Mouse (Mus musculus) MEL (cell line): Measurements from ENCODE around the gene Fbxl8. TPM values are rescaled to one million over a fixed set of nuclear protein-coding genes. Genes with fewer than 3 reads are reported as not detected.
A peak's percentile ranks its signal among the peaks of the same experiment; 100 is the strongest.

Source experiments
- DNase-seq: peaks from one replicate; pipeline ENCODE4 v3.0.0; 2011; ENCODE audit warnings: low read depth, low spot score
- H3K27ac ChIP-seq: 2 replicates; pipeline ENCODE4 v1.5.1; 2012; ENCODE audit warnings: low read depth, mild to moderate bottlenecking, control low read depth, low read length, moderate library complexity; ENCODE audit not compliant: control insufficient read depth
- H3K27me3 ChIP-seq, 2 experiments: fragments of 150-350 bp in 1 of 2; sonication (generic) in 1 of 2; 2 replicates each; pipeline ENCODE4 v1.6.1; 2012; ENCODE audit warnings: low read length in 2 of 2, mild to moderate bottlenecking in 2 of 2, improper control_type of control experiment in 1 of 2, moderate library complexity in 1 of 2; ENCODE audit not compliant: insufficient read depth in 2 of 2, control insufficient read depth in 1 of 2
- H3K36me3 ChIP-seq, 2 experiments: 2 replicates each; pipeline ENCODE4 v1.6.1; 2012 to 2014; ENCODE audit warnings: low read length in 2 of 2, improper control_type of control experiment in 1 of 2, inconsistent platforms in 1 of 2, mild to moderate bottlenecking in 1 of 2; ENCODE audit not compliant: insufficient read depth in 2 of 2, control insufficient read depth in 1 of 2
- H3K4me1 ChIP-seq, 2 experiments: fragments of 150-350 bp in 1 of 2; sonication (generic) in 1 of 2; 2 replicates each; pipeline ENCODE4 v1.6.1; 2012; ENCODE audit warnings: low read length in 2 of 2, improper control_type of control experiment in 1 of 2, mild to moderate bottlenecking in 1 of 2; ENCODE audit not compliant: insufficient read depth in 2 of 2, control insufficient read depth in 1 of 2
- H3K4me3 ChIP-seq, 2 experiments: fragments of 150-350 bp in 1 of 2; sonication (generic) in 1 of 2; 2 replicates each; pipeline ENCODE4 v1.5.1; 2012; ENCODE audit warnings: low read depth in 2 of 2, low read length in 2 of 2, mild to moderate bottlenecking in 2 of 2, moderate library complexity in 2 of 2, control low read depth in 1 of 2, improper control_type of control experiment in 1 of 2; ENCODE audit not compliant: control insufficient read depth in 1 of 2, insufficient read depth in 1 of 2
- H3K79me2 ChIP-seq: 2 replicates; pipeline ENCODE4 v1.6.1; 2012; ENCODE audit warnings: mild to moderate bottlenecking, low read length, moderate library complexity; ENCODE audit not compliant: control insufficient read depth, poor library complexity, insufficient read depth
- H3K9ac ChIP-seq: 2 replicates; pipeline ENCODE4 v1.6.1; 2012; ENCODE audit warnings: low read depth, mild to moderate bottlenecking, control low read depth, low read length, moderate library complexity; ENCODE audit not compliant: control insufficient read depth, poor library complexity, severe bottlenecking
- H3K9me3 ChIP-seq: fragments of 150-350 bp; sonication (generic); replicated peaks from 2 replicates; pipeline ENCODE4 v1.6.1; 2012; ENCODE audit warnings: mild to moderate bottlenecking, low read length, improper control_type of control experiment, moderate library complexity; ENCODE audit not compliant: insufficient read depth
- CHD1 ChIP-seq: IDR thresholded peaks from 2 replicates; pipeline ENCODE4 v1.6.1; 2012; ENCODE audit warnings: low read depth, mild to moderate bottlenecking, inconsistent platforms, low read length, improper control_type of control experiment
- EP300 ChIP-seq, 2 experiments: IDR thresholded peaks; 2 replicates each; pipeline ENCODE4 v1.6.1; 2011; ENCODE audit warnings: improper control_type of control experiment in 2 of 2, low read length in 2 of 2, low read depth in 1 of 2, mild to moderate bottlenecking in 1 of 2
- ETS1 ChIP-seq: IDR thresholded peaks from 2 replicates; pipeline ENCODE4 v1.6.1; 2012; ENCODE audit warnings: low read depth, mild to moderate bottlenecking, inconsistent platforms, low read length, improper control_type of control experiment, moderate library complexity
- GABPA ChIP-seq: IDR thresholded peaks from 2 replicates; pipeline ENCODE4 v1.6.1; 2012; ENCODE audit warnings: low read depth, mild to moderate bottlenecking, inconsistent platforms, low read length, improper control_type of control experiment, moderate library complexity
- GATA1 ChIP-seq: IDR thresholded peaks from 2 replicates; pipeline ENCODE4 v1.6.1; 2011; ENCODE audit warnings: low read depth, low read length, improper control_type of control experiment
- HCFC1 ChIP-seq: IDR thresholded peaks from 2 replicates; pipeline ENCODE4 v1.6.1; 2012; ENCODE audit warnings: low read depth, mild to moderate bottlenecking, inconsistent platforms, low read length, improper control_type of control experiment, moderate library complexity
- MAX ChIP-seq: IDR thresholded peaks from 2 replicates; pipeline ENCODE4 v1.6.1; 2011; ENCODE audit warnings: low read length, improper control_type of control experiment
- MAZ ChIP-seq: IDR thresholded peaks from 2 replicates; pipeline ENCODE4 v1.6.1; 2012; ENCODE audit warnings: low read depth, mild to moderate bottlenecking, inconsistent platforms, low read length, improper control_type of control experiment
- MXI1 ChIP-seq: IDR thresholded peaks from 2 replicates; pipeline ENCODE4 v1.6.1; 2011; ENCODE audit warnings: mild to moderate bottlenecking, low read depth, low read length, improper control_type of control experiment
- MYB ChIP-seq: IDR thresholded peaks from 2 replicates; pipeline ENCODE4 v1.6.1; 2011; ENCODE audit warnings: mild to moderate bottlenecking, low read depth, low read length, improper control_type of control experiment
- MYC ChIP-seq: IDR thresholded peaks from 2 replicates; pipeline ENCODE4 v1.6.1; 2011; ENCODE audit warnings: low read depth, mild to moderate bottlenecking, low read length, improper control_type of control experiment, moderate library complexity
- NRF1 ChIP-seq: IDR thresholded peaks from 2 replicates; pipeline ENCODE4 v1.6.1; 2014; ENCODE audit warnings: low read depth, mild to moderate bottlenecking, inconsistent platforms, low read length, improper control_type of control experiment, moderate library complexity; ENCODE audit not compliant: poor library complexity, insufficient read depth, severe bottlenecking
- POLR2A ChIP-seq, 2 experiments: IDR thresholded peaks; 2 replicates each; pipeline ENCODE4 v1.6.1; 2011 to 2012; ENCODE audit warnings: low read length in 2 of 2, mild to moderate bottlenecking in 2 of 2, control low read depth in 1 of 2, improper control_type of control experiment in 1 of 2, low read depth in 1 of 2, moderate library complexity in 1 of 2; ENCODE audit not compliant: control insufficient read depth in 1 of 2, insufficient read depth in 1 of 2, poor library complexity in 1 of 2
- RCOR1 ChIP-seq: IDR thresholded peaks from 2 replicates; pipeline ENCODE4 v1.6.1; 2012; ENCODE audit warnings: low read depth, mild to moderate bottlenecking, inconsistent platforms, low read length, improper control_type of control experiment
- SIN3A ChIP-seq: IDR thresholded peaks from 2 replicates; pipeline ENCODE4 v1.6.1; 2012; ENCODE audit warnings: low read length, improper control_type of control experiment, inconsistent platforms
- SMC3 ChIP-seq: IDR thresholded peaks from 2 replicates; pipeline ENCODE4 v1.6.1; 2011; ENCODE audit warnings: low read depth, low read length, improper control_type of control experiment
- TAL1 ChIP-seq: IDR thresholded peaks from 2 replicates; pipeline ENCODE4 v1.6.1; 2012; ENCODE audit warnings: mild to moderate bottlenecking, inconsistent platforms, low read length, moderate library complexity, mixed read lengths
- TCF12 ChIP-seq: IDR thresholded peaks from 2 replicates; pipeline ENCODE4 v1.6.1; 2014; ENCODE audit warnings: low read depth, mild to moderate bottlenecking, inconsistent platforms, low read length, improper control_type of control experiment, moderate library complexity
- ZC3H11A ChIP-seq: IDR thresholded peaks from 2 replicates; pipeline ENCODE4 v1.6.1; 2012; ENCODE audit warnings: low read depth, mild to moderate bottlenecking, inconsistent platforms, low read length, improper control_type of control experiment
- ZKSCAN1 ChIP-seq: IDR thresholded peaks from 2 replicates; pipeline ENCODE4 v1.6.1; 2012; ENCODE audit warnings: low read depth, mild to moderate bottlenecking, inconsistent platforms, low read length, improper control_type of control experiment, moderate library complexity
- ZMIZ1 ChIP-seq: IDR thresholded peaks from 2 replicates; pipeline ENCODE4 v1.6.1; 2012; ENCODE audit warnings: low read depth, mild to moderate bottlenecking, inconsistent platforms, low read length, improper control_type of control experiment, moderate library complexity
- polyA plus RNA-seq, 2 experiments: library from polyadenylated mRNA; stranded (reverse) in 1 of 2; unstranded in 1 of 2; fragments of >175 nt in 1 of 2; fragments of >200 nt in 1 of 2; gene quantifications; 2 replicates each; pipeline versions ENCODE4 v1.2.1 to v1.2.4; 2012; ENCODE audit warnings: low replicate concordance in 2 of 2, low read depth in 1 of 2; ENCODE audit not compliant: insufficient read length in 2 of 2, insufficient read depth in 1 of 2, missing spikeins in 1 of 2
- total RNA-seq: library from RNA; depleted of rRNA; stranded (reverse); fragments of 300-350 nt; gene quantifications from 2 replicates; pipeline ENCODE4 v1.2.3, GENCODE M21; 2012

Fbxl8 gene
- total and polyA plus RNA-seq, 3 experiments, result 4.1 to 7.2 TPM; not detected in 1

DNA sequence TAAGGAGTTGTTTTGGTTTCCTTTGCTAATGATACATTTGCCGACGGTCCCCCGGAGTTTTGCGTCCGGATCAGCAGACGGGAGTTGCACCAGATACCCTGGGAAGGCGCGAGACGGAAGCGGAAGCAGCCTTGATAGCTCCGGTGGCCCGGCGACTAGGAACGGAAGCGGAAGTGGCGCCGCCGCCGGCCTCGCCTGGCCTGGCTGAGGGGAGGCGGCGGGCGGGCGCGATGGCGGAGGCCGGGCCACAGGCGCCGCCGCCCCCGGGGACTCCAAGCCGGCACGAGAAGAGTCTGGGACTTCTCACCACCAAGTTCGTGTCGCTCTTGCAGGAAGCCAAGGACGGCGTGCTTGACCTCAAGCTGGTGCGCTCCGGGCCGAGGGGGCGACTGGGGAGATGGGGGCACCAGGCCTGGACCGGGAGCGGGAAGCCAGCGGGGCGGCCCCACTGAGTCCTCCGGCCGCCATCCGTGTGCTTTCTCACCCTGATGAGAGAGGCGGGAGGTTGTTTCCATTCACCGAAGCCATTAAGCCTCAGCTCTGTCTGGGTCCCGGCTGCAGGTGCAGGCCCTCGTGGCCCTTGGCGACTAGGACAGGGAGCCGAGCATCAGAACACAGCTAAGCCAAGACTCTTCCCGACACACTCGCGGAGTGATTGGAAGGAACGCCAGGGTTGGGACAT, 33.2 kb downstream of the Fbxl8 start, which contains the start of gene E2f4 (continued):
- no peak for TF ChIP-seq SMC3
- TF ChIP-seq MYC, result 0 out of 2 replicates have a peak, but pooled peaks have one; percentile 22
- TF ChIP-seq GABPA, result no peak
- TF ChIP-seq ZMIZ1, result peak; percentile 29; the same call in 1 of the 2 replicates
- TF ChIP-seq MXI1, result peak; percentile 76
- peak; percentile 92 for TF ChIP-seq HCFC1
- peak; percentile 95 for TF ChIP-seq SIN3A
- TF ChIP-seq CHD1, result no peak
- TF ChIP-seq POLR2A (IDR thresholded peaks at IDR 0.05; ENCODE audit: control insufficient read depth in 1 of 2, insufficient read depth in 1 of 2, low read depth in 1 of 2, low read length in 2 of 2, poor library complexity in 1 of 2), result peak; percentile 87 to 95
- peak; percentile 43; the same call in 1 of the 2 replicates for TF ChIP-seq MAZ

- H3K36me3 ChIP-seq, result peaks cover 18 to 38% of the 10 kb centered on the region in 2 experiments
- no peaks in the 10 kb centered on the region for H3K27me3 ChIP-seq
- H3K27ac ChIP-seq, result peak overlapping the region; percentile 70
- H3K79me2 ChIP-seq, result peaks cover 34% of the 10 kb centered on the region
- peak overlapping the region; percentile 86 for H3K4me3 ChIP-seq
- peak overlapping the region; percentile 97 for H3K9ac ChIP-seq
- peaks cover 11 to 34% of the 10 kb centered on the region in 2 experiments for H3K4me1 ChIP-seq
- no peak for TF ChIP-seq ZMIZ1
- TF ChIP-seq MAX, result peak; percentile 36; the same call in 1 of the 2 replicates
- no peak for TF ChIP-seq ZKSCAN1
- peak; percentile 61; the same call in 1 of the 2 replicates for TF ChIP-seq MXI1
- TF ChIP-seq POLR2A (IDR thresholded peaks at IDR 0.05; ENCODE audit: control insufficient read depth in 1 of 2, insufficient read depth in 1 of 2, low read depth in 1 of 2, low read length in 2 of 2, poor library complexity in 1 of 2), result no peak
- TF ChIP-seq ZC3H11A, result no peak
- TF ChIP-seq CHD1, result no peak
- TF ChIP-seq, all 39 proteins: peak for 2
- peak; percentile 55 for DNase-seq
- H3K9me3 ChIP-seq, result no peaks in the 10 kb centered on the region
Observed at GRCm38 (mm10) chr8:105298351-105299252, 34.2 kb downstream of the Fbxl8 start.

- peak overlapping the region; percentile 16 for H3K9ac ChIP-seq
- peak; percentile 56 for DNase-seq
- H3K4me3 ChIP-seq, result peak overlapping the region; percentile 0 to 12; a peak in 1 of 4 replicates
- no peaks in the 10 kb centered on the region for H3K9me3 ChIP-seq
- peaks cover 34% of the 10 kb centered on the region for H3K79me2 ChIP-seq
- H3K27ac ChIP-seq, result peak overlapping the region; percentile 51
- H3K36me3 ChIP-seq, result peaks cover 18 to 48% of the 10 kb centered on the region in 2 experiments
- H3K4me1 ChIP-seq, result peaks cover 11 to 46% of the 10 kb centered on the region in 2 experiments
- peak in 1 of 2 experiments; percentile 9; a peak in 1 of 4 replicates for TF ChIP-seq POLR2A (IDR thresholded peaks at IDR 0.05; ENCODE audit: control insufficient read depth in 1 of 2, insufficient read depth in 1 of 2, low read depth in 1 of 2, low read length in 2 of 2, poor library complexity in 1 of 2)
- 0 out of 2 replicates have a peak, but pooled peaks have one; percentile 8 for TF ChIP-seq CHD1
- TF ChIP-seq TAL1, result peak; percentile 42
- TF ChIP-seq NRF1, result no peak
- peak; percentile 15; the same call in 1 of the 2 replicates for TF ChIP-seq ETS1
- peak; percentile 74; the same call in 1 of the 2 replicates for TF ChIP-seq TCF12
- peak; percentile 17; the same call in 1 of the 2 replicates for TF ChIP-seq RCOR1
- peak; percentile 55 to 77 for TF ChIP-seq EP300 (IDR thresholded peaks at IDR 0.05; ENCODE audit: low read depth in 1 of 2, low read length in 2 of 2)
- TF ChIP-seq SMC3, result no peak
- peak; percentile 66 for TF ChIP-seq GATA1
- TF ChIP-seq MYB, result no peak
- no peaks in the 10 kb centered on the region for H3K27me3 ChIP-seq
Observed at GRCm38 (mm10) chr8:105299962-105300361, 35.5 kb downstream of the Fbxl8 start.
